Mouse (Mus musculus): ENCODE data around the gene Nudt21.

Gene Nudt21

DNA sequence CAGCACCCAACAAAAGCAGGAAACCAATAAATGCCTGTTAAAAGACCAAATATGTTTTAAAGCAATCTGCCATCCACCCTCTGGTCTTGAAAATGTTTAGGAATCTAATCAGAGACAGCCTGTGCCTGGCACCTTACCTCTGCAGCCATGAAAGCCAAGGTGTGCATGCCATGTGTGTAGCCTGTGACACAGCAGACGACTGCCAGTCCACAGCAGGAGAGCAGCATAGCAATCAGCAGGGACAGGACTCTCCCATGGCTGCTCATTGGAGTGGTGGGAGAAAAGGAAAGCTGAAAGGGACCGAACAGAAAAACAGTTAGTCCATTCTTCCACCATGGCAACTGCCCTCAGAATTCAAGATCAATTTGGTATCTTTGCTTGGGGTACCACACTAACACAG, 37.9 kb downstream of the Nudt21 start:
- DNase-seq (ENCODE audit: low spot score): no peak

GRCm38 (mm10) chr8:93989739-93990138, 47.1 kb downstream of the Nudt21 start:
- DNase-seq (ENCODE audit: low spot score): no peak

DNA sequence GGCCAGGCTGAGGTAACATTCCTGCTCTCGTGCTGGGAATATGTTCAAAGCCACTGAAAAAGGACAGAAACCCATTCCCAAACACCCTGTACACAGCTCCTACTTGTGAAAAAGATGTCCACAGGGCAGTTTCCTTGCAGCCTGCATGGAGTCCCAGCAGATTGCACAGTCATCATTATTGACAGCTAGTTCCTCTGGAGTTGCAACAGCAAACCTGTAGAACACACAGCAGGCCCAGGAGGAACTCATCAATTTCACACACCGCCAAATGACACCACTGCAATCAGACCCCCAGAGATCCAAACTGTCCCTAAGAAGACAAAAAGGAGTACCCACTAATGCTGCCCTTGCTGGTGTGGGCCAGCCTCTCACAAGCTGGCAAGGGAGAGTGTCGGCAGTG, 52.1 kb downstream of the Nudt21 start:
- no peak for DNase-seq (ENCODE audit: low spot score)

GRCm38 (mm10) chr8:93983827-93984226, 53.0 kb downstream of the Nudt21 start:
- no peak for DNase-seq (ENCODE audit: low spot score)

DNA sequence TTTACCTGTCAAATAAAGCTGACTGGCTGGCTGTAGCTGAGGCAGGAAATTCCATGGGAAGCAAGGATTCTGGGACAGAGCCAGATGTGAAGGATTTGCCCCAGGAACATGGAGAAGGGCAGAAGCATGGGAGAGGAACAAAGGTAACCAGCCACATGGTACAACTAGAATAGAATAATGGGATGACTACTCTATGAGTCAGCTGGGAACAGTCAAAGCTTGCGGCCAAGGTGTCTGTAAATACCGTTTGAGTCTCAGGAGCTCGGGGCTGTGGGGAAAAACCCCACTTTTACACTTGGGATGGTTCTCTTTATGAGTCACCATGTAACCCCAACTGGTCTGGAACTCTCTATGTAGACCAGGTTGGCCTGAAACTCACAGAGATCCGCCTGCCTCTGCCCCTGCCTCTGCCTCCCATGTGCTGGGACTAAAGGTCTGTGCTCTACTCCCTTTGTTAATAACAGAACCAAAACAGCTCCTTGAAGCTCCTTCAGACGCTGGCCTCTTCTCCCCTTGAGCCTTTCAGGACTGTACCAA, 55.1 kb downstream of the Nudt21 start:
- no peak for DNase-seq (ENCODE audit: low spot score)

- no peak for DNase-seq (ENCODE audit: low spot score)
Measured at GRCm38 (mm10) chr8:93980141-93980540, 56.7 kb downstream of the Nudt21 start.

- no peak for DNase-seq (ENCODE audit: low spot score)
Measured at GRCm38 (mm10) chr8:93976446-93977211, 60.2 kb downstream of the Nudt21 start.

- no peak for DNase-seq (ENCODE audit: low spot score)
Measured at GRCm38 (mm10) chr8:93975358-93975757, 61.5 kb downstream of the Nudt21 start.

- DNase-seq (ENCODE audit: low spot score): no peak
Measured at GRCm38 (mm10) chr8:93974602-93975186, 62.1 kb downstream of the Nudt21 start.

DNA sequence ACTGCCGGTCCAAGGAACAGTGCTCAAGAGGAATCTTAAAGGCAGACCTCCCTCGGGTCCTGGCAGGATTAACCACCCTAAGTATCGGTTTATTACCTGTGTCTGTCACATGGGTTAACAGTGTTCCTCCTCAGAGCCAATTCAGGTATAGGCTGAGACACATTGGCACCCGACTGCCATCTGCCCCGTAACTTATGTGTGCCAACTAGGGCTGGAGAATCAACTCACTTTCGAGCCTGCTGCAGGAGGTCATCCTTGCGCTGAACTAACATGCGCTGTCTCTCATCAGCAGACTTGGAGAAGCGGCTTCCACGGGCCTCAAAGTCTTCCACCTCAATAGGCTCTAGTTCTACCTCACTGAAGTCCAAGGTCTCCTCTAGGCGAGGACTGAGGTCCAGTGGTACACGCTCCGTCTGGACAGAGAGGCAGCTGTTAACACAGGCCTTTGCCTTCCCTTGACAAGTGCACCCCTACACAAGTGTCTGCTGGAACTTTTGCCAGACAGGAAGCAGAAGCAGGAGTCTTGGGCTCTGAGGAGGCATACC, 62.9 kb downstream of the Nudt21 start:
- DNase-seq (ENCODE audit: low spot score): no peak

- DNase-seq (ENCODE audit: low spot score): no peak
Measured at GRCm38 (mm10) chr8:93972971-93973734, 63.7 kb downstream of the Nudt21 start.

- DNase-seq (ENCODE audit: low spot score): no peak
Measured at GRCm38 (mm10) chr8:93972211-93972610, 64.6 kb downstream of the Nudt21 start.

- DNase-seq (ENCODE audit: low spot score): no peak
Measured at GRCm38 (mm10) chr8:93971451-93971850, 65.4 kb downstream of the Nudt21 start.

- DNase-seq (ENCODE audit: low spot score): no peak
Measured at GRCm38 (mm10) chr8:93969626-93970340, 67.0 kb downstream of the Nudt21 start.

DNA sequence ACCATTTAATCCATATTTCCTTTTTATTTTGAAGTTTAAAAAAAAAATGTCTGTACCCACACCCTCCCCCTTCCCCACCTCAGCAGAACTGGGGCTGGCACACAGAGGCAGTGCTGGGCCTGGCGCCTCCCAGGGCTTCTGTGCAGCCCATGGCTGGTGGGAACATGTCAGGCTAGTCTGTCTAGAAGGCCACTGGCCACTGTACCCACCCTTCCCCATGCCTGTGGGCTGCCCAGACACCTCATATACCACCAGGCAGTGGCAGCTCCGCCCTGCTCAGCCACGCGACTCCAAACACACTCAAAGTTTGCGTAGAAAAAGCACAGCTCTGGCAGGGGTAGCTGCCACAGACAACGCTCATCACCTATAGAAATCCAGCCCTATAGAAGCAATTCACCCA, 68.5 kb downstream of the Nudt21 start:
- DNase-seq (ENCODE audit: low spot score): no peak
